Mouse (Mus musculus): ENCODE measurements around the gene Lats2.
"Not testable (repeated sequence)": the region's sequence is repeated elsewhere in the genome, so short reads cannot be mapped to it uniquely, and the experiment has no call there.

The Lats2 gene

GRCm38 (mm10) chr14:57692517-57693130 lies 65.6 kb downstream of the Lats2 start:
- peak; percentile 83 for DNase-seq

- DNase-seq = no peak
Measured at GRCm38 (mm10) chr14:57691316-57691715, 66.9 kb downstream of the Lats2 start.

GRCm38 (mm10) chr14:57690681-57691080 lies 67.5 kb downstream of the Lats2 start:
- DNase-seq = no peak

- not testable (repeated sequence) for DNase-seq
Measured at GRCm38 (mm10) chr14:57688066-57688465, 70.1 kb downstream of the Lats2 start.

- DNase-seq = no peak
Measured at GRCm38 (mm10) chr14:57687441-57687840, 70.7 kb downstream of the Lats2 start.

GRCm38 (mm10) chr14:57686647-57687046 lies 71.5 kb downstream of the Lats2 start:
- DNase-seq = no peak

GRCm38 (mm10) chr14:57684579-57684978 lies 73.6 kb downstream of the Lats2 start:
- peak; percentile 76 for DNase-seq

- DNase-seq = no peak
Measured at GRCm38 (mm10) chr14:57682751-57683150, 75.4 kb downstream of the Lats2 start.

GRCm38 (mm10) chr14:57679958-57680535 lies 78.1 kb downstream of the Lats2 start:
- peak; percentile 84 for DNase-seq

- no peak for DNase-seq
Measured at GRCm38 (mm10) chr14:57679523-57679922, 78.7 kb downstream of the Lats2 start.

GRCm38 (mm10) chr14:57675481-57675880 lies 82.7 kb downstream of the Lats2 start:
- DNase-seq = no peak

GRCm38 (mm10) chr14:57665628-57665950 lies 92.6 kb downstream of the Lats2 start:
- DNase-seq = no peak

- peak; percentile 88 for DNase-seq
Measured at GRCm38 (mm10) chr14:57664822-57665627, 93.2 kb downstream of the Lats2 start, which contains the start of gene Xpo4. Xpo4 (minus strand) TSS chr14:57665430.

- DNase-seq = peak; percentile 69
Measured at GRCm38 (mm10) chr14:57664311-57664821, 93.8 kb downstream of the Lats2 start.

- DNase-seq = no peak
Measured at GRCm38 (mm10) chr14:57663630-57664029, 94.6 kb downstream of the Lats2 start.

GRCm38 (mm10) chr14:57658301-57658700 lies 99.9 kb downstream of the Lats2 start:
- no peak for DNase-seq

- no peak for DNase-seq
Measured at GRCm38 (mm10) chr14:57657500-57657899, 100.7 kb downstream of the Lats2 start.

- DNase-seq = not testable (repeated sequence)
Measured at GRCm38 (mm10) chr14:57656519-57656918, 101.7 kb downstream of the Lats2 start.

- no peak for DNase-seq
Measured at GRCm38 (mm10) chr14:57649501-57649900, 108.7 kb downstream of the Lats2 start.

- no peak for DNase-seq
Measured at GRCm38 (mm10) chr14:57646155-57646554, 112.0 kb downstream of the Lats2 start.

Data from liver (tissue).